In the genomic region with DNA sequence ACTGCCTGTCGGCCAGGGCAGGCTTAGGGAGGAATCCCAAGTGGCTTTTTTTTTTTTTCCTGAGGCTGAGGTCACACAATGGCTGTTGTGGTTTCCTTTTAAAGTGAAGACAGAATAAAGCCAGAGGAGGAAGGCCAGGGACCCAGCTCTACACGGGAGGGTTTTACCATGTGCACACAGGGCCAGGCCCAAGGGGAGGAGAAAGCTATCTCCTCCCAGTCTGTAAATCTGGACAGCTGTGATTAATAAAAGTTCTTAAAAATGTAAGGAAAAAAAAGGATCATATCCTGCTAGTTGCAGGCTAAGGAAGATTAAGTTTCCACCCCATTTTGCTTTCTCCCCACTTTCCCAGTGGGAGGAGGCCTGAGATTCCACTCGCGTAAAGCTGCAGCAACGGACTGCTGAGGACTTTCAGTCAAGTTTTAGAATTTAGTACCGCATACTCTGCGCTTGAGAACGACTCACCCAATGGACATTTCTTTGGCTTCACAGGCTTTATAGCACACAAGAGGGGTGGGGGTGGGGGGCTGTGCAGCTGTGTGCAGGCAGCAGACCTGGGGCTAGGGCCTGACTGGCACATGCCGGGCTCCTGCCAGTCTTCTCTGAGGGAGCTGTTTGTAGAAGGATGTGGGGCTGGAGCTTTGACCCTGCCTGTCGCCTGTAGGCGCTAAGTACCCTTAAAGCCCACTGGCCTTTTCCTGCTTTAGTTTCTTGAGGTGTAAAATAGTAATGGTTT, we compare ENCODE assay signal across 9 mouse cellular contexts.
DNase-seq lines count a peak whose midpoint lies in the region; ATAC-seq and TF ChIP-seq lines count a peak whose summit lies in the region.
"Had no signal": no experiment of that assay in that cellular context is flagged by ENCODE, and none has a peak within 500 bp of the region (broad histone marks: within the 10 kb centered on the region; RNA-seq: fewer than 3 reads in every experiment).

No protein-coding gene starts in this region.

- intact Hi-C loops in heart, postnatal 10 days (cut with DNase I) = no loop called here

- H3K4me3 ChIP-seq in heart, embryonic 12.5 days = no peak overlapping the region
- H3K4me3 ChIP-seq in CH12.LX (replicated peaks in 1 of 3; ENCODE audit: low read depth in 2 of 3, low read length in 2 of 3, poor library complexity in 1 of 3) = no peak overlapping the region
- H3K4me3 ChIP-seq in forebrain, embryonic 15.5 days = no peak overlapping the region
- H3K4me3 ChIP-seq in limb, embryonic 15.5 days = 0 out of 2 replicates have a peak overlapping the region, but pooled peaks have one; percentile 7

- H3K36me3 ChIP-seq in heart, embryonic 12.5 days = peaks cover 19% of the 10 kb centered on the region
- H3K36me3 ChIP-seq in CH12.LX (replicated peaks in 1 of 2; ENCODE audit: control insufficient read depth in 1 of 2, insufficient read depth in 1 of 2, low read length in 1 of 2) = peaks cover 0 to 9% of the 10 kb centered on the region in 2 experiments
- H3K36me3 ChIP-seq in forebrain, embryonic 15.5 days = peaks cover 8% of the 10 kb centered on the region
- H3K36me3 ChIP-seq in limb, embryonic 15.5 days = peaks cover 16% of the 10 kb centered on the region

- H3K79me2 ChIP-seq in CH12.LX (replicated peaks; ENCODE audit: control insufficient read depth, extremely low read depth, insufficient read depth, poor library complexity, severe bottlenecking) = no peaks in the 10 kb centered on the region

- TF ChIP-seq CTCF in CH12.LX (conservative IDR thresholded peaks at IDR 0.05 in 1 of 2, IDR thresholded peaks at IDR 0.05 in 1 of 2; ENCODE audit: low read depth in 2 of 2, low read length in 2 of 2) = no peak

- no peak for TF ChIP-seq EP300 in CH12.LX (IDR thresholded peaks at IDR 0.05; ENCODE audit: low read length)

- no peak for TF ChIP-seq POLR2A in CH12.LX (IDR thresholded peaks at IDR 0.05; ENCODE audit: low read depth, low read length)

- dilution Hi-C loops in CH12.LX (cut with MboI; ENCODE audit: extremely low pct_ligation_motif_present, extremely low pct_unique_long_range_greater_than_20kb, low sequenced_read_pairs) = no loop called here

- no peak for TF ChIP-seq RAD21 in CH12.LX (IDR thresholded peaks at IDR 0.05; ENCODE audit: low read depth, low read length)

- ATAC-seq in heart, embryonic 12.5 days (ENCODE audit: insufficient number of reproducible peaks, low FRiP score) = peak; percentile 8; the same call in 1 of the 2 replicates
- no peak for ATAC-seq in forebrain, embryonic 15.5 days (replicated peaks)
- ATAC-seq in limb, embryonic 15.5 days (ENCODE audit: insufficient number of reproducible peaks, low FRiP score, low TSS enrichment, low read depth) = 0 out of 2 replicates have a peak, but pooled peaks have one; percentile 56
- no peak for ATAC-seq in inflammation-experienced regulatory T-cells, adult 6 months

- no peaks in the 10 kb centered on the region for H3K9me3 ChIP-seq in heart, embryonic 12.5 days (replicated peaks)
- peaks cover 7% of the 10 kb centered on the region for H3K9me3 ChIP-seq in CH12.LX (replicated peaks; ENCODE audit: low read length)
- no peaks in the 10 kb centered on the region for H3K9me3 ChIP-seq in forebrain, embryonic 15.5 days
- no peaks in the 10 kb centered on the region for H3K9me3 ChIP-seq in limb, embryonic 15.5 days

- H3K9ac ChIP-seq in heart, embryonic 12.5 days = peak overlapping the region; percentile 50; the same call in 1 of the 2 replicates
- H3K9ac ChIP-seq in CH12.LX (ENCODE audit: insufficient read depth, low read depth) = no peak overlapping the region
- H3K9ac ChIP-seq in forebrain, embryonic 15.5 days (replicated peaks) = no peak overlapping the region
- no peak overlapping the region for H3K9ac ChIP-seq in limb, embryonic 15.5 days

- WGBS in heart, embryonic 12.5 days = 35% methylated on average over 11 of the region's 11 CpGs
- WGBS in forebrain, embryonic 15.5 days = 20% methylated on average over 11 of the region's 11 CpGs
- WGBS in limb, embryonic 15.5 days = 9% methylated on average over 11 of the region's 11 CpGs

- H3K27ac ChIP-seq in heart, embryonic 12.5 days (ENCODE audit: poor library complexity, severe bottlenecking) = peak overlapping the region; percentile 93
- no peak overlapping the region for H3K27ac ChIP-seq in CH12.LX (ENCODE audit: insufficient read depth, low read depth)
- H3K27ac ChIP-seq in forebrain, embryonic 15.5 days (replicated peaks) = peak overlapping the region; percentile 29
- peak overlapping the region; percentile 92 for H3K27ac ChIP-seq in limb, embryonic 15.5 days

- H3K4me1 ChIP-seq in heart, embryonic 12.5 days (replicated peaks) = peaks cover 67% of the 10 kb centered on the region
- H3K4me1 ChIP-seq in CH12.LX (ENCODE audit: control insufficient read depth in 1 of 2, insufficient read depth in 2 of 2) = peaks cover 11 to 70% of the 10 kb centered on the region in 2 experiments
- peaks cover 51% of the 10 kb centered on the region for H3K4me1 ChIP-seq in forebrain, embryonic 15.5 days
- H3K4me1 ChIP-seq in limb, embryonic 15.5 days = peaks cover 80% of the 10 kb centered on the region

- no peak for DNase-seq in heart, postnatal 10 days
- no peak for DNase-seq in CH12.LX (ENCODE audit: extremely low read depth)
- no peak for DNase-seq in thymus, postnatal 14 days
- DNase-seq in cerebellum, adult 9-11 months = no peak
- DNase-seq: adrenal gland, postnatal 36 days had no signal

- in situ Hi-C loops in CH12.LX (cut with MboI; ENCODE audit: low pct_ligation_motif_present, low pct_unique_long_range_greater_than_20kb, low sequenced_read_pairs) = no loop called here

- no peaks in the 10 kb centered on the region for H3K27me3 ChIP-seq in heart, embryonic 12.5 days (replicated peaks)
- H3K27me3 ChIP-seq in CH12.LX (replicated peaks) = no peaks in the 10 kb centered on the region
- no peaks in the 10 kb centered on the region for H3K27me3 ChIP-seq in forebrain, embryonic 15.5 days
- H3K27me3 ChIP-seq in limb, embryonic 15.5 days = no peaks in the 10 kb centered on the region

- H3K4me2 ChIP-seq in heart, embryonic 12.5 days = peak overlapping the region; percentile 43
- no peak overlapping the region for H3K4me2 ChIP-seq in CH12.LX (ENCODE audit: insufficient read depth, low read depth, poor library complexity, severe bottlenecking)
- H3K4me2 ChIP-seq in forebrain, embryonic 15.5 days (replicated peaks) = no peak overlapping the region
- peak overlapping the region; percentile 33 for H3K4me2 ChIP-seq in limb, embryonic 15.5 days

TF ChIP-seq in CH12.LX, 34 proteins besides CTCF, POLR2A, EP300 and RAD21:
- TF ChIP-seq IRF4 (IDR thresholded peaks at IDR 0.05; ENCODE audit: low read depth, low read length) (no peak), ZNF384 (IDR thresholded peaks at IDR 0.05; ENCODE audit: low read depth, low read length) (peak; percentile 85), BHLHE40 (IDR thresholded peaks at IDR 0.05; ENCODE audit: low read depth, low read length) (0 out of 2 replicates have a peak, but pooled peaks have one; percentile 18), NELFE (IDR thresholded peaks at IDR 0.05; ENCODE audit: low read depth, low read length) (no peak), POLR2AphosphoS2 (IDR thresholded peaks at IDR 0.05; ENCODE audit: low read depth, low read length) (no peak)
TF ChIP-seq in CH12.LX: peak in this region for 2.

Comparison
In these comparisons a context has a peak if more than half of its experiments do, and no peak if none do; other contexts are left out.
1. ATAC-seq: peak in heart, embryonic 12.5 days (single experiment) and limb, embryonic 15.5 days (single experiment); none in forebrain, embryonic 15.5 days (single experiment) and inflammation-experienced regulatory T-cells, adult 6 months (single experiment).
2. H3K4me2 ChIP-seq: peak in heart, embryonic 12.5 days (single experiment) and limb, embryonic 15.5 days (single experiment); none in CH12.LX (single experiment) and forebrain, embryonic 15.5 days (single experiment).